Mouse (Mus musculus): ENCODE data around the gene Gsk3a.

DNA sequence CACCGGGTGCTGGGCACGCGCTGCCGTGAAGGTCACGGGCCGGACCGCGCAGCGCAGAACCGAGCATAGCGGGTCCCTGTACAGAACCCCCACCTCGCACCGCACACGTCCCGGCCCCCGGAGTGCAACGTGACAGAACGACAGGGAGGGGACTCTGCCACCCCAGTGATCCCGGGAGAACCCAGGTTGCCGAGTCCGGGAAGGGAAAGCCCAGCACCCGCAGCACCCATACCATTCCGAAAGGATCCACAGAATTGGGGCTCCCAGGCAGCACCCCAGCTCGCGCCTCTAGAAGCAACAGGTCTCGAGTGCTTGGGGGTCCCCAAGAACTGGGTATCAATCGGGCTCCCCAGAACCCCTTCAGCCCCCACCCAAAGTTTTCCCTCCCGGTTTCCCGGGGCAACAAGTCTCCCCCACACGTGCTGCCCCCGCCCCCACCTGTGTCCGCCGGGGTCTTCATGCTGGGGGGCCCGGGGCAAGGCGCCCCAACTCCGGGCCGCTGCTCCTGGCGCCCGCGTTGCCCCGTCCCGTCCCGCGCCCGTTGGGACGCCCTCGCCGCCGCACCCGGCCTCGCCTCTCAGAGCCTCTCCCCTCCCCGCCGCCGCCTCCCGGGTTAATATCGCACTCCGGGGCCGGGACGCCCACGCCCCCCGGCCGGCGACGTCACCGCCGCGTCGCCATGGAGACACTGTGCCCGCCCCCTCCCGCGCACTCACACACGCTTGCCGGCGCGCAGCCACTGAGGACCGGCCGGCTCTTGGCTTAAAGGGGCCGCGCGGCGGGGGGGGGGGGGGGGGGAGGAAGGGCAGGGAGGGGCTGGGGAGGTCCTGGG lies 12.7 kb upstream of the Gsk3a start, which contains the start of gene Erf:
- TF ChIP-seq CTCF (IDR thresholded peaks at IDR 0.05; ENCODE audit: low read depth, low read length): no peak
- TF ChIP-seq POLR2A (IDR thresholded peaks at IDR 0.05; ENCODE audit: borderline replicate concordance, low read depth, low read length): no peak
